Mouse (Mus musculus): ENCODE results near the gene Kras. TPM values are rescaled to one million over a fixed set of nuclear protein-coding genes. Genes with fewer than 3 reads are reported as not detected.

Gene Kras
- total and polyA plus RNA-seq, 3 experiments = 15.6 to 44.3 TPM; not detected in 1

DNA sequence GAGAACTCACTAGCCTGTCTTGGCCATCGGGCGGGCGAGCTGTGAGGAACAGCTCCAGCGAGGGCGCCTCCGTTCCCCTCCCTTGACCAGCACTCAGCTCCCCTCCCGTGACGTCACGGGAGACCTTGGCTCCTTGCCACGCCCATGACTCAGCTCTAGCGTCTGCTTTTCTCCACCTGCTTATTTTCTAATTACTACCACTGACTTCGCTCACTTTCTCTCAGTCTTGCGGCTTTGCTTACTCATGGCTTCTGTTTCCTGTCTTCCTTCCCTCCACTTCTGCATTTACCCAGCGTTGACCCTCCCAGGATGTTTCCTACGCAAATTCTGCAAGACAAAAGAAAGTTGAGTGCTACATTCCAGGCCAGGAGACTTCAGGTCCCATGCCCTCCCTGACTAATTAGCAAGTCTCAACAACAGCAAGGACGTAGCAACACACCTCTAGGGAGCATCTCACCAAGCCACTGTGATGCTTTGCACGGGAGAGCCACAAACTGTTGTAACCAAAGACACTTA lies 26.3 kb upstream of the Kras start (continued):
- TF ChIP-seq TBP (IDR thresholded peaks at IDR 0.05; ENCODE audit: low read depth, low read length) (peak; percentile 50; the same call in 1 of the 2 replicates), CTCF (IDR thresholded peaks at IDR 0.05 in 2 of 3, conservative IDR thresholded peaks at IDR 0.05 in 1 of 3; ENCODE audit: control insufficient read depth in 1 of 3, insufficient read depth in 1 of 3, low read depth in 2 of 3, low read length in 3 of 3, poor library complexity in 1 of 3, severe bottlenecking in 1 of 3) (no peak), USF2 (IDR thresholded peaks at IDR 0.05; ENCODE audit: borderline replicate concordance in 1 of 2, insufficient read depth in 1 of 2, low read depth in 1 of 2, low read length in 2 of 2) (no peak)

DNA sequence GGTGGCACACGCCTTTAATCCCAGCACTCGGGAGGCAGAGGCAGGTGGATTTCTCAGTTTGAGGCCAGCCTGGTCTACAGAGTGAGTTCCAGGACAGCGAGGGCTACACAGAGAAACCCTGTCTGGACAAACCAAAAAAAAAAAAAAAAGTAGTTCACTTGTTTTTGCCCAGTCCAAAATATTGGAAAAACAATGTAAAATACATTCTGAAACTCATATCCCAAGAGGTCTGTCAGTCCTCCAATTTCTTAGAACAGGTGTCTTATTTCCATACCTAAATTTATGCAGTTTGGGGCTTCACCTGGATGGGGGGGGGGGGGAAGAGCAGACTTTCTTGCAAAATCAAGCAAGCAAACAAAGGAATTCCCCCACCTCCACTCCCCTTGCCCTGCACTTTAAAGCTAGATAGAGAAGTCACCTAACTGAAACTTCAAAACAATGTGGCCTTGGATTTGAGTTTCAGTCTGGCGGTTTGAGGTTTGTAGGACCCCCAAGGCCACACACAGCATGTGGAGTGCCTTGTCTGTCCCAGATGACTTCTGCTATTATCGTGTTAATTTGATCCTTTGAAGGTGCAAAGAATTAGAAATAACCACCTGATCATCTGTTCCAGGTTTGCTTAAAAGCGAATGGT lies 25.7 kb upstream of the Kras start:
- peak overlapping the region; percentile 28 to 49 for H3K4me3 ChIP-seq (ENCODE audit: control insufficient read depth in 1 of 2, insufficient read depth in 1 of 2, low read depth in 2 of 2, low read length in 2 of 2)
- H3K9me3 ChIP-seq (replicated peaks; ENCODE audit: insufficient read depth, low read length) = no peaks in the 10 kb centered on the region
- H3K79me2 ChIP-seq (ENCODE audit: control insufficient read depth, insufficient read depth, low read length, poor library complexity) = no peaks in the 10 kb centered on the region; the same call in 1 of the 2 replicates
- no peak for TF ChIP-seq POLR2A (IDR thresholded peaks at IDR 0.05; ENCODE audit: control insufficient read depth in 1 of 2, insufficient read depth in 1 of 2, low read depth in 1 of 2, low read length in 2 of 2, poor library complexity in 1 of 2)
- 0 out of 2 replicates have a peak, but pooled peaks have one; percentile 11 for TF ChIP-seq ZMIZ1 (IDR thresholded peaks at IDR 0.05; ENCODE audit: low read depth, low read length)
- DNase-seq (ENCODE audit: low read depth, low spot score) = no peak
- H3K4me1 ChIP-seq (ENCODE audit: control insufficient read depth in 1 of 2, insufficient read depth in 2 of 2, low read length in 2 of 2) = peaks cover 38 to 54% of the 10 kb centered on the region in 2 experiments
- peaks cover 0 to 49% of the 10 kb centered on the region in 2 experiments; a peak in 2 of 4 replicates for H3K36me3 ChIP-seq (ENCODE audit: control insufficient read depth in 1 of 2, insufficient read depth in 2 of 2, low read length in 2 of 2)
- no peaks in the 10 kb centered on the region for H3K27me3 ChIP-seq (ENCODE audit: control insufficient read depth in 1 of 2, insufficient read depth in 2 of 2, low read length in 2 of 2)
- peak overlapping the region; percentile 95 for H3K27ac ChIP-seq (ENCODE audit: control insufficient read depth, low read depth, low read length)
- H3K9ac ChIP-seq (ENCODE audit: control insufficient read depth, low read depth, low read length, poor library complexity, severe bottlenecking) = peak overlapping the region; percentile 64

DNA sequence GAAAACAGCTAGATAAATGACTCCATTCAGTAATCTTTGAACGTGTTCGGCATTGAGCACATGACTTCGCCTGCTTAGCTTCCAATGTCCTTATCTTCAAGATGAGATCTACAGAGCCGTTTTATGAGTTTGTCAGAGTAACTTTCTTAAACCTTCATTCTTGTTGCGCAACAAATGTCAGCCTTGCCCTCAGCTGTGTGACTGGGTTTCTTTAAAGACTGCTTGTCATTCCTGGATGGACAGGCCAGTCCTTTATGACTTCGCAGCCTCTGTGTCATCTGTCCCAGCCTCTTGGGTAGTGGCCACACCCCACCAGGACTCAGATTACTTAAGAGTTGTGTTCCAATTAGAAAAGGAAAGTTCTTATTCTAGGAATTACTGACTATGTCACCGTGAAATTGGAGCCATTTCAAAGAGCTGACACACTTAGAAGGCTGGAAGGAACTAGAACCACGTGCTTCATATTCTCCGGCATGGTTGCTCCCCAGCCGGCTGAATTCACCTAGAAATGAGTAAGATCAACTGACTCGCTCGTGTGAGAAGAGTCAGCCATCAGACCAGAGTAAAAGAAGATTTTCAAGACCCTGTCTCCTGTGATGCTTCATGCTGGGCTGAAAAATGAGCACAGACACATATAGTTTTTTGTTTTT lies 24.1 kb upstream of the Kras start:
- no peaks in the 10 kb centered on the region; the same call in 1 of the 2 replicates for H3K79me2 ChIP-seq (ENCODE audit: control insufficient read depth, insufficient read depth, low read length, poor library complexity)
- peak; percentile 75 for DNase-seq (ENCODE audit: low read depth, low spot score)
- H3K27ac ChIP-seq (ENCODE audit: control insufficient read depth, low read depth, low read length) = peak overlapping the region; percentile 95
- H3K36me3 ChIP-seq (ENCODE audit: control insufficient read depth in 1 of 2, insufficient read depth in 2 of 2, low read length in 2 of 2) = peaks cover 0 to 49% of the 10 kb centered on the region in 2 experiments; a peak in 2 of 4 replicates
- no peaks in the 10 kb centered on the region for H3K9me3 ChIP-seq (replicated peaks; ENCODE audit: insufficient read depth, low read length)
- H3K4me3 ChIP-seq (ENCODE audit: control insufficient read depth in 1 of 2, insufficient read depth in 1 of 2, low read depth in 2 of 2, low read length in 2 of 2) = peak overlapping the region in 1 of 2 experiments; percentile 15; a peak in 1 of 4 replicates
- peak overlapping the region; percentile 70 for H3K9ac ChIP-seq (ENCODE audit: control insufficient read depth, low read depth, low read length, poor library complexity, severe bottlenecking)
- H3K27me3 ChIP-seq (ENCODE audit: control insufficient read depth in 1 of 2, insufficient read depth in 2 of 2, low read length in 2 of 2) = no peaks in the 10 kb centered on the region
- H3K4me1 ChIP-seq (ENCODE audit: control insufficient read depth in 1 of 2, insufficient read depth in 2 of 2, low read length in 2 of 2) = peaks cover 38 to 61% of the 10 kb centered on the region in 2 experiments
- TF ChIP-seq GABPA (IDR thresholded peaks at IDR 0.05; ENCODE audit: low read depth, low read length) (no peak), SIN3A (IDR thresholded peaks at IDR 0.05; ENCODE audit: low read length) (peak; percentile 20; the same call in 1 of the 2 replicates), ZMIZ1 (IDR thresholded peaks at IDR 0.05; ENCODE audit: low read depth, low read length) (no peak), ZC3H11A (IDR thresholded peaks at IDR 0.05; ENCODE audit: low read depth, low read length) (no peak), USF1 (IDR thresholded peaks at IDR 0.05; ENCODE audit: low read depth, low read length) (peak; percentile 79), MAFK (IDR thresholded peaks at IDR 0.05; ENCODE audit: borderline replicate concordance, low read depth, low read length) (no peak), MEF2A (IDR thresholded peaks at IDR 0.05; ENCODE audit: extremely low read depth, insufficient replicate concordance, low read depth, low read length, poor library complexity, severe bottlenecking) (no peak), POLR2AphosphoS2 (IDR thresholded peaks at IDR 0.05; ENCODE audit: low read length) (peak; percentile 30; the same call in 1 of the 2 replicates), POLR2AphosphoS5 (IDR thresholded peaks at IDR 0.05; ENCODE audit: borderline replicate concordance, low read depth, low read length) (no peak), TCF12 (IDR thresholded peaks at IDR 0.05; ENCODE audit: low read depth, low read length) (no peak; the same call in 1 of the 2 replicates), HCFC1 (IDR thresholded peaks at IDR 0.05; ENCODE audit: low read depth, low read length) (no peak), EP300 (IDR thresholded peaks at IDR 0.05; ENCODE audit: low read depth in 1 of 2, low read length in 2 of 2) (peak; percentile 47 to 66; a peak in 3 of 4 replicates), E2F4 (IDR thresholded peaks at IDR 0.05; ENCODE audit: borderline replicate concordance, low read depth, low read length) (no peak), MXI1 (IDR thresholded peaks at IDR 0.05; ENCODE audit: low read depth, low read length) (peak; percentile 80), KAT2A (conservative IDR thresholded peaks at IDR 0.05; ENCODE audit: low read depth, low read length) (no peak), GATA1 (IDR thresholded peaks at IDR 0.05; ENCODE audit: low read depth, low read length) (peak; percentile 77), TAL1 (IDR thresholded peaks at IDR 0.05; ENCODE audit: low read length) (no peak), ETS1 (IDR thresholded peaks at IDR 0.05; ENCODE audit: low read depth, low read length) (peak; percentile 83), ZKSCAN1 (IDR thresholded peaks at IDR 0.05; ENCODE audit: low read depth, low read length) (no peak), MYC (IDR thresholded peaks at IDR 0.05; ENCODE audit: low read depth, low read length) (peak; percentile 92), SMC3 (IDR thresholded peaks at IDR 0.05; ENCODE audit: low read depth, low read length) (no peak), UBTF (IDR thresholded peaks at IDR 0.05; ENCODE audit: borderline replicate concordance, insufficient read depth, low read depth, low read length) (no peak)
